Mouse (Mus musculus) adrenal gland, postnatal 36 days (tissue): ENCODE measurements around the gene Taok3. TPM values are rescaled to one million over a fixed set of nuclear protein-coding genes. Genes with fewer than 3 reads are reported as not detected.
A peak's percentile ranks its signal among the peaks of the same experiment; 100 is the strongest.

Experiments used
- DNase-seq, 2 experiments: peaks; one replicate each; pipeline ENCODE4 v3.0.0; 2021; ENCODE audit warnings: mixed read lengths in 1 of 2
- total RNA-seq, 2 experiments: library from RNA; stranded (reverse); gene quantifications; 2 replicates each; pipeline ENCODE4 v1.2.3; 2021

Gene Taok3
- total RNA-seq, 2 experiments from 2014 or later = 31.3 to 40.7 TPM

GRCm38 (mm10) chr5:117140374-117140773 lies 20.4 kb downstream of the Taok3 start:
- DNase-seq = no peak

GRCm38 (mm10) chr5:117143721-117144135 lies 23.8 kb downstream of the Taok3 start:
- DNase-seq = peak; percentile 66 to 72

- no peak for DNase-seq
Observed at GRCm38 (mm10) chr5:117146165-117146564, 26.2 kb downstream of the Taok3 start.

- no peak for DNase-seq
Observed at GRCm38 (mm10) chr5:117147187-117148095, 27.5 kb downstream of the Taok3 start.

DNA sequence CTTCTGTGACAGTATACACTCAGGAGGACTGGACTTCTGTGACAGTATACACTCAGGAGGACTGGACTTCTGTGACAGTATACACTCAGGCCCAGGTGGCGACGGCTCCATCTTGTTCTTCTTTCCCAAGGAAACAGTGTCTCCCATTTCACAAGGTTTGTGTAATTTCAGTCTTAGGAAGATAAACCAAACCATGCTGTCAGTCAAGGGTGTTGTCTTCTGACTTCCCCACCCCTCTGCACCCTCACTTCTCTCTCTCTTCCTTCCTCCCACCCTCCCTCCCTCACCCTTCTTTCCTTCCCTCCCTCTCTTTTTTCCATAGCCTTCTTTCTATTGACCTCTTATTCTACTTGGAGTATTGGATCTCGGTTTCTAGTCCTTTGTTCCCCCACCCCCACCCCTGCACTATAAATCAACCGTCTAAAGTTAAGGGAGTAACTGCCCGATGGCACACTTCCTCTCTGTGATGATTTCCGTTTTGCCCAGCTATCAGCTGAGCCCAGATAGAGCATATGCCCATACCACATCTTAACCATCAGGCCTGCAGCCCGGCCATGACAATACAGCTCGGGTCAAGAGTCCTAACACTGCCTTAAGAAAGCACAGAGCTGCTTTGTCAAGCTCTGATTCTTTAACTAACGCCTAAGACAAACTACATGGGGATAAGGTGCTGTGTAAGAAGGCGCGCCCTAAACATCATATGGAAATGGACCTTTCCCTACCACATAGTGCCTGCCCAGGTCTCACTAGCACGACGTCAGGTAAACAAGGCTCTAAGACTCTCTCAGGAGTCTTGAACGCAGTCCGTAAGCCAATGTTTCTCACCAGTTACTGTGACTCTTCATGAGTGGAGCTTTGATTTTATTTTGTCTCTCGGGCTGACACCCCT lies 29.4 kb downstream of the Taok3 start:
- DNase-seq = no peak

DNA sequence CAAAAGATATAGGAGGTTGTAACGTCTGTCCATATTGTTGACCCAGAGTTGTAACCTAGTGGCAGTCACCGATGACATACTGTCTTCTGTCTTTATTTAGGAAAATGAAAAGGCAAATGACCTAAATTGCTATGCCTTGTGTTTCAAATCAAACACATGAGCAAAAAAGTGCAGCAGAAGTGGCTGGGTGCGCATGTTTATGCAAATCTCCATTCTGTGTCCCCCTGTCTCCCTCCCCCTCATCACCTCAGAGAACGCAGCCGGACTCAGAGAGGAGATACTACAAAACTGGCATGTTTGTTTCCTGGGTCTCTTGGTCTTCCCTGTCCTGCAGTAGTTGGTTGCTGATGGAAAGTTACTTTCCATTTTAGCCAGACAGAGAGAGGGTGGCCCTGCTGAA lies 30.1 kb downstream of the Taok3 start:
- no peak for DNase-seq

GRCm38 (mm10) chr5:117152944-117153343 lies 33.0 kb downstream of the Taok3 start:
- no peak for DNase-seq

DNA sequence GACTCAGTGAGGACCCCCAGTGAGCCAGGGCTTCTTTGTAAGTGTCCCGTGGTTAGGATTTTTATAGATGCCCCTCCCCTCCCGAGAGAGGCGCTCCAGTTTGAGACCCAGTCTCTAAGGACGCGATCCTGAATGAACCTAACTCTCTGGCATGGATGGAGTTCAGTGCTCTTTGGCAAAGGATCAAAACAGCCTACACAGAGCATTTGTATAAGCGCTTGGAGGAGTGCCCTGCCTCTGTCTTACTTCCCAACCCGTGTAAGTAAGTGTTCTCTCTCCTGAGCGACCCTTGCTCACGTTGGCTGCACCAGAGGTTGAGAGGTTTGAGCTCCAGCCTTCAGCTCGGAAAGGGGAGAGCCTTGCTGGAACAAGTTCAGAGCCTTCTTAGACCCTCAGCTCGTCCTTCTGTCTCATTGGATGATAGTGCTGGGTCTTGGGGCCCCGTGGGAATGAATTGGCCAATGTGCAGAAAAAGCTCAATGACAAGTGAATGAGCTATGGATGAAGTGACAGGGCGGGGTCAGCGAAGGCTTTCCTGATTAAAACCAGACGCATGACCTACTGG lies 33.7 kb downstream of the Taok3 start:
- no peak for DNase-seq

- peak; percentile 88 for DNase-seq
Observed at GRCm38 (mm10) chr5:117158335-117159018, 38.5 kb downstream of the Taok3 start.

DNA sequence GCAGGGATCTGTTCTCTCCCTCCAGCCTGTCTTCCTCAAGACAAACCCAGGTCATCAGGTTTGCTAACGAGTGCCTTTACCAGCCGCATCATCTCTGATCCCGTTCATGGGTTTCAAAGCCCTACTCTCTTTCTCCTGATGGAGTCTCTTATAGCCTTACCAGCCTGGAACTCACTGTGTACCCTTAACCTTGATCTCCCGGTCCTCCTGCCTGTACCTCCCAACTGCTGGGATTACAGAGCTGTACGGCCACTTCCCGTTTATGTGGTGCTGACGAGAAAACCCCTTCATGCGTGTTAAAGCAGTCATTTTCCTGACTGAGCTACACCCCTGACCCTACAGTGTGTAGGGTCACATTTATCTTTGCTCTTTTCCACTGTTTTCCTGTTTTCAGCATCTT lies 39.4 kb downstream of the Taok3 start:
- no peak for DNase-seq

DNA sequence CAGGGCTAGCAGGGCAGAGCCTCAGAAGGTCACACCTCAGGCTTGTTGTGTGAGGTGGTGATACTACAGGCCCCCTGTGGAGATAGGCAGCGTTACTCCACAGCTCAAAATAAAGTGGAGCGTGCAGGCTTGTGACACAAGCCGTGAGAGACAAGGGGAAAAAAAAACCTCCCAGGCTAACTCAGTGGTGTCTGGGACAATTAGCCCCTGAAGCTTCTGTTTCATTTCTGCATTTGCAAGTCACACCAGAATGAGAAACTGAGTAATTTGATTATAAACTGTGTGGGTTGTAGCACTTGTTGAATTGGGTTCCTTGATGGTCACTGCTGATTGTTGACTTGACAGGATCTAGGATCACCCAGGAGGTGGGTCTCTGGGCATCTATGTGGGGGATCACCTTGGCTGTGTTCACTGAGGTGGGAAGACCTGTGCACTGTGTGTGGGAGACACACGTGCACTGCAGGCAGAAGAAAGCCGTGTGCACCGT lies 39.9 kb downstream of the Taok3 start:
- no peak for DNase-seq

DNA sequence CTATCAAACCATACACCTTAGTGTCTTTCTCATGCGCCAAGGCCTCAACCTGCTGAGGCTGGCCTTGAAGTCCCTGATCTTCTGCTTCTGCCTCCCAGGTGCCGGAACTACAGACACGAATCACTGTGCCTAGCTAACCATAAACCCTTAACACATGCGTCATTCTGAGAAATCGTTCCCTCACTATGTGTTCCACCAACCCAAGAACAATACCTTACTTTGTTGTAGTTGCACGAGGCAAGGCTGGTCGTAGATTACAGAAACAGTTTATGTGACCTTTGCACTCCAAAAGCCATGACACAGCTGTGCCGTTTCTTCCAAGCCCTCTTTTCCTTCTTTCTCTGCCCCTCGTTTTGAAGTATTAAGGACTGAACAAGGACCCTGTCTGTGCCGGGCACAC lies 40.6 kb downstream of the Taok3 start:
- no peak for DNase-seq

DNA sequence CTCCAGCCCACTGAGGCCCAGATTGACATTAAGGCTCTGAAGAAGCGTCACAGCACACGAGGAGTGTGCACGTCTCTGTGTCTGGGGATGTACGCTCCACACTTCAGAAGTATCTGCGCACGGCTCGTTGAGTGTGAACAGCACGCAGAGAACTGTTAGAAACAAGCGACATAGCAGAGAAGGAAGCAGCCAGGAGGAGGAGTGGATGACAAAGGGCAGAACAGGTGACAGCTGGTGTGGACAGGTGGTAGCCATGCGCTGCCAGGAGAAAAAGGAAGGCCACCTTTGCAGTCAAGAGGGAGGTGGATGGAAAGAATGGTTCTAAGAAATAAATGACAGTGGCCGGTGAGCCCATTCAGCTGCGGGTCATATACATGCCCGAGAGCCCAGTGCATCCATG lies 43.9 kb downstream of the Taok3 start:
- DNase-seq = no peak

- no peak for DNase-seq
Observed at GRCm38 (mm10) chr5:117164516-117164915, 44.6 kb downstream of the Taok3 start.

GRCm38 (mm10) chr5:117164923-117165322 lies 45.0 kb downstream of the Taok3 start:
- no peak for DNase-seq

DNA sequence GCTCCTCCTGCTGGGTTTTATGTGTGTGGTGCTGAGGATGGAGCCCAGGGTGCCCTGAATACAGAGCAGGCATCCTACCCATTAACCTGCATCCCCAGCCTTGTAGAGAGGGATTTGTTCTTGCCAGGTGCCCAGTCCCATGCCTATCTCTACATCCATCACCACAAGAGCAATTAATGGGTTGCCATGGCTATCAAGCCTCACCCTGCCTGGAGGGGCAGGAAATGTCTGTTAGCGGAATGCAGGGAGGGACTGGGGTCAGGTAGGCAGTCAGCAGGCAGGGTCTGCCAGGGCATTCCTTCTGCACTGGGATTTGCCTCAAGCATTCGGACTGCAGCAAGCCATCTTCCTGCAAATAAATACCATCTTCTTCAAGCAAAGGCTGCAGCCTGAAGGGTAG lies 46.0 kb downstream of the Taok3 start:
- no peak for DNase-seq

GRCm38 (mm10) chr5:117166811-117167365 lies 47.0 kb downstream of the Taok3 start:
- DNase-seq = no peak

DNA sequence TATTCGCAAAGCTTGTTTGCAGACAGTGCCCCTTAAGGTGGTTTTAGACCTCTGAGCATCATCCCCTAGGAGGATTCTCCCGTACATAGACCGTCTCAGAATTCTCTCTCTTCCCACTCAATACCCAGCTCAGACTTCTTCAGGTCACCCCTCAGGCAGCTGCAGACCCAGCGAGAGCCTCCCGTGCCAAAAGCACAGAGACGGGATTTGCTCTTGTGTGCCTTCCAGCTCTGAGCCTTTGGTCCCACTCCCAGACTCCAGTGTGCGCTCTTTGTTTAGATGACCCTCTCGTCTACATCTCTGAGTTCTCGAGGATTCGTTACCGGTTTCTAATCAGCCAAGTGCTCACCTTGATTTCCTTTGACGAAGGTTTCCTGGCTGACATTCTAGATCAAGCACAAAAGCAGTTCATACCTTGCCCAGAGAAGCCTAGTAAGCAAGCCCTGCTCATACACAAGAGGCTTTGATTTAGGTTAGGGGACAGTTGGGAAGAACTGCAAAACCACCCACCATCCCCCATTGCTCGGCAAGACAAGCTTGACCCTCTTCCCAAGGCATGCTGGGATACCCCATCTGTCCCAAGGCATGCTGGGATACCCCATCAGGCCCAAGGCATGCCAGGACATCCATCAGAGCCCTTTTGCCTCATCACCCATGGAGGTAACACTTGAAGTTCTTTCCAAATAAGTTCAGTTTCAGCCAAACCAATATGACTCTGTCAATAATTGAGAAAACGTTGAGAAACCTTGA lies 48.6 kb downstream of the Taok3 start:
- DNase-seq = no peak

GRCm38 (mm10) chr5:117174057-117174456 lies 54.1 kb downstream of the Taok3 start:
- no peak for DNase-seq

GRCm38 (mm10) chr5:117175896-117176295 lies 56.0 kb downstream of the Taok3 start:
- no peak for DNase-seq

- DNase-seq = no peak
Observed at GRCm38 (mm10) chr5:117178079-117178478, 58.1 kb downstream of the Taok3 start.
